Comparison of ENCODE assay signal across 8 mouse cellular contexts in genomic region chr17:28800281-28800670, GRCm38 (mm10). TPM values are rescaled to one million over a fixed set of nuclear protein-coding genes. Genes with fewer than 3 reads are reported as not detected.
A peak's percentile ranks its signal among the peaks of the same experiment; 100 is the strongest.
DNase-seq lines count a peak whose midpoint lies in the region; ATAC-seq and TF ChIP-seq lines count a peak whose summit lies in the region.

No protein-coding gene starts in this region.

- peak overlapping the region; percentile 100 for H3K9ac ChIP-seq in lung, embryonic 14.5 days
- peak overlapping the region; percentile 100 for H3K9ac ChIP-seq in embryonic facial prominence, embryonic 11.5 days (replicated peaks; ENCODE audit: low read length)
- H3K9ac ChIP-seq in intestine, postnatal 0 days (ENCODE audit: low read depth, low read length) = peak overlapping the region; percentile 100
- peak overlapping the region; percentile 100 for H3K9ac ChIP-seq in midbrain, postnatal 0 days (replicated peaks; ENCODE audit: low read length, poor library complexity, severe bottlenecking)

- no peak for ATAC-seq in lung, embryonic 14.5 days (ENCODE audit: insufficient read depth)
- no peak for ATAC-seq in embryonic facial prominence, embryonic 11.5 days (replicated peaks; ENCODE audit: insufficient number of reproducible peaks, low FRiP score, low TSS enrichment, low read depth)
- peak; percentile 21 for ATAC-seq in intestine, postnatal 0 days
- ATAC-seq in midbrain, postnatal 0 days (ENCODE audit: low FRiP score) = no peak

- no peak for TF ChIP-seq CTCF in lung, embryonic 14.5 days (IDR thresholded peaks at IDR 0.05; ENCODE audit: low read depth)
- no peak for TF ChIP-seq CTCF in intestine, postnatal 0 days (IDR thresholded peaks at IDR 0.05; ENCODE audit: low read depth)
- no peak for TF ChIP-seq CTCF in midbrain, postnatal 0 days (IDR thresholded peaks at IDR 0.05)

- no peaks in the 10 kb centered on the region for H3K27me3 ChIP-seq in lung, embryonic 14.5 days (ENCODE audit: insufficient read depth, low read length)
- H3K27me3 ChIP-seq in embryonic facial prominence, embryonic 11.5 days (ENCODE audit: control insufficient read depth, insufficient read depth, low read length) = no peaks in the 10 kb centered on the region
- no peaks in the 10 kb centered on the region for H3K27me3 ChIP-seq in intestine, postnatal 0 days (replicated peaks; ENCODE audit: control insufficient read depth, insufficient read depth, low read length)
- H3K27me3 ChIP-seq in midbrain, postnatal 0 days (ENCODE audit: insufficient read depth, low read length) = no peaks in the 10 kb centered on the region

- peak overlapping the region; percentile 99 for H3K4me2 ChIP-seq in lung, embryonic 14.5 days
- H3K4me2 ChIP-seq in embryonic facial prominence, embryonic 11.5 days (ENCODE audit: low read depth, low read length) = peak overlapping the region; percentile 98
- H3K4me2 ChIP-seq in intestine, postnatal 0 days (replicated peaks; ENCODE audit: low read depth) = peak overlapping the region; percentile 72
- H3K4me2 ChIP-seq in midbrain, postnatal 0 days (ENCODE audit: low read depth, low read length, poor library complexity, severe bottlenecking) = peak overlapping the region; percentile 98

- peak overlapping the region; percentile 98 for H3K27ac ChIP-seq in lung, embryonic 14.5 days (ENCODE audit: low read depth)
- peak overlapping the region; percentile 98 for H3K27ac ChIP-seq in embryonic facial prominence, embryonic 11.5 days (replicated peaks; ENCODE audit: low read depth, low read length)
- peak overlapping the region; percentile 100 for H3K27ac ChIP-seq in intestine, postnatal 0 days (ENCODE audit: low read depth, low read length)
- H3K27ac ChIP-seq in midbrain, postnatal 0 days (ENCODE audit: low read depth, low read length) = peak overlapping the region; percentile 100

- peak; percentile 46 for DNase-seq in lung, embryonic 14.5 days
- no peak for DNase-seq in lung, postnatal 4 days
- peak; percentile 44 for DNase-seq in embryonic facial prominence, embryonic 11.5 days (ENCODE audit: low spot score)
- DNase-seq in midbrain, postnatal 0 days (ENCODE audit: low spot score) = peak; percentile 10
- DNase-seq in adrenal gland, adult 2 months = no peak
- DNase-seq in right cerebral cortex, postnatal 14 days = no peak
- DNase-seq in right cerebral cortex, postnatal 36 days (ENCODE audit: low spot score in 2 of 2) = no peak

- H3K4me1 ChIP-seq in lung, embryonic 14.5 days (ENCODE audit: insufficient read depth) = peaks cover 4% of the 10 kb centered on the region; the same call in 1 of the 2 replicates
- no peaks in the 10 kb centered on the region; the same call in 1 of the 2 replicates for H3K4me1 ChIP-seq in embryonic facial prominence, embryonic 11.5 days (ENCODE audit: control insufficient read depth, insufficient read depth, low read length)
- no peaks in the 10 kb centered on the region for H3K4me1 ChIP-seq in intestine, postnatal 0 days (replicated peaks; ENCODE audit: control insufficient read depth, insufficient read depth, low read length)
- H3K4me1 ChIP-seq in midbrain, postnatal 0 days (ENCODE audit: insufficient read depth, low read length) = 0 out of 2 replicates have a peak, but pooled peaks cover 3% of the 10 kb centered on the region

- H3K9me3 ChIP-seq in lung, embryonic 14.5 days (ENCODE audit: low read depth, low read length) = no peaks in the 10 kb centered on the region
- no peaks in the 10 kb centered on the region for H3K9me3 ChIP-seq in embryonic facial prominence, embryonic 11.5 days (replicated peaks; ENCODE audit: control insufficient read depth, low read length)
- H3K9me3 ChIP-seq in intestine, postnatal 0 days (ENCODE audit: control insufficient read depth) = peaks cover 2% of the 10 kb centered on the region; the same call in 1 of the 2 replicates
- no peaks in the 10 kb centered on the region for H3K9me3 ChIP-seq in midbrain, postnatal 0 days (ENCODE audit: low read length)

- under 1% methylated on average over 15 of the region's 15 CpGs for WGBS in lung, embryonic 14.5 days
- 0% methylated on average over 15 of the region's 15 CpGs for WGBS in embryonic facial prominence, embryonic 11.5 days
- WGBS in intestine, postnatal 0 days = under 1% methylated on average over 15 of the region's 15 CpGs
- 0% methylated on average over 15 of the region's 15 CpGs for WGBS in midbrain, postnatal 0 days

- peaks cover 2% of the 10 kb centered on the region; the same call in 1 of the 2 replicates for H3K36me3 ChIP-seq in lung, embryonic 14.5 days (ENCODE audit: insufficient read depth)
- H3K36me3 ChIP-seq in embryonic facial prominence, embryonic 11.5 days (replicated peaks; ENCODE audit: control insufficient read depth, insufficient read depth, low read depth, low read length) = no peaks in the 10 kb centered on the region
- no peaks in the 10 kb centered on the region for H3K36me3 ChIP-seq in intestine, postnatal 0 days (ENCODE audit: control insufficient read depth, insufficient read depth)
- no peaks in the 10 kb centered on the region for H3K36me3 ChIP-seq in midbrain, postnatal 0 days (ENCODE audit: insufficient read depth, low read length)

- H3K4me3 ChIP-seq in lung, embryonic 14.5 days (ENCODE audit: low read depth, low read length) = peak overlapping the region; percentile 85
- H3K4me3 ChIP-seq in embryonic facial prominence, embryonic 11.5 days (ENCODE audit: low read depth, low read length) = peak overlapping the region; percentile 96
- H3K4me3 ChIP-seq in intestine, postnatal 0 days (ENCODE audit: low read depth, low read length) = peak overlapping the region; percentile 90
- H3K4me3 ChIP-seq in midbrain, postnatal 0 days (ENCODE audit: low read depth, low read length) = peak overlapping the region; percentile 84

RNA-seq across cellular contexts. Expression of gene Brpf3, which starts 0.6 kb away (rescaled TPM):
- 10.0 and 12.5 TPM in 2 replicates for polyA plus RNA-seq in lung, embryonic 14.5 days (2014; fragmentation: Nextera tagmentation; extraction: Ambion mirVana)
- 5.9 and 6.8 TPM in 2 replicates for polyA plus RNA-seq in embryonic facial prominence, embryonic 11.5 days (2014; fragmentation: Nextera tagmentation; extraction: Ambion mirVana)
- polyA plus RNA-seq in intestine, postnatal 0 days (2015; fragmentation: Nextera tagmentation; extraction: Ambion mirVana) = 42.9 and 44.4 TPM in 2 replicates
- 14.9 and 21.5 TPM in 2 replicates for total RNA-seq in midbrain, postnatal 0 days (2014; rRNA removed)
- 3.5 and 4.9 TPM in 2 replicates for polyA plus RNA-seq in midbrain, postnatal 0 days (2015; fragmentation: Nextera tagmentation; extraction: Ambion mirVana)
- total RNA-seq in adrenal gland, adult 2 months (2021) = 100 to 1,000 TPM in 1 of 2 experiments, 10 to 100 TPM in 1; 65.1 to 134 TPM
- polyA plus RNA-seq in adrenal gland, adult 2 months (2012; rRNA removed) = 60.3 and 70.1 TPM in 2 replicates

RNA-seq across cellular contexts. Expression of gene Mapk13, which starts 31.2 kb away (rescaled TPM):
- polyA plus RNA-seq in lung, embryonic 14.5 days (2014; fragmentation: Nextera tagmentation; extraction: Ambion mirVana) = 53.7 and 61.0 TPM in 2 replicates
- polyA plus RNA-seq in embryonic facial prominence, embryonic 11.5 days (2014; fragmentation: Nextera tagmentation; extraction: Ambion mirVana) = 10.3 and 11.5 TPM in 2 replicates
- polyA plus RNA-seq in intestine, postnatal 0 days (2015; fragmentation: Nextera tagmentation; extraction: Ambion mirVana) = 204 and 222 TPM in 2 replicates
- 0.66 and 1.5 TPM in 2 replicates for total RNA-seq in midbrain, postnatal 0 days (2014; rRNA removed)
- 1.0 and 1.1 TPM in 2 replicates for polyA plus RNA-seq in midbrain, postnatal 0 days (2015; fragmentation: Nextera tagmentation; extraction: Ambion mirVana)
- total RNA-seq in adrenal gland, adult 2 months (2021) = 100 to 1,000 TPM in 1 of 2 experiments, 10 to 100 TPM in 1; 97.4 to 350 TPM
- 193 and 279 TPM in 2 replicates for polyA plus RNA-seq in adrenal gland, adult 2 months (2012; rRNA removed)

RNA-seq across cellular contexts. Expression of gene Pnpla1, which starts 57.9 kb away (rescaled TPM):
- 0.05 TPM in 1 of 2 replicates, not detected in the other for polyA plus RNA-seq in lung, embryonic 14.5 days (2014; fragmentation: Nextera tagmentation; extraction: Ambion mirVana)
- not detected in 2 replicates for polyA plus RNA-seq in embryonic facial prominence, embryonic 11.5 days (2014; fragmentation: Nextera tagmentation; extraction: Ambion mirVana)
- 0.12 and 0.20 TPM in 2 replicates for polyA plus RNA-seq in intestine, postnatal 0 days (2015; fragmentation: Nextera tagmentation; extraction: Ambion mirVana)
- 0.05 and 0.14 TPM in 2 replicates for total RNA-seq in midbrain, postnatal 0 days (2014; rRNA removed)
- 0.07 TPM in 1 of 2 replicates, not detected in the other for polyA plus RNA-seq in midbrain, postnatal 0 days (2015; fragmentation: Nextera tagmentation; extraction: Ambion mirVana)
- total RNA-seq in adrenal gland, adult 2 months (2021) = under 1 TPM in 1 of 2 experiments, not detected in 1; 0.52 TPM
- 0.04 and 0.09 TPM in 2 replicates for polyA plus RNA-seq in adrenal gland, adult 2 months (2012; rRNA removed)

Comparison
In these comparisons a context has a peak if more than half of its experiments do, and no peak if none do; other contexts are left out.
1. DNase-seq: peak in lung, embryonic 14.5 days (single experiment), embryonic facial prominence, embryonic 11.5 days (single experiment) and midbrain, postnatal 0 days (single experiment); none in lung, postnatal 4 days (0 of 2), adrenal gland, adult 2 months (single experiment), right cerebral cortex, postnatal 14 days (single experiment) and right cerebral cortex, postnatal 36 days (0 of 2).
2. Peak in every context shown above with its lines, with median percentiles within 50 percentile points of each other: H3K27ac ChIP-seq, H3K4me2 ChIP-seq, H3K4me3 ChIP-seq and H3K9ac ChIP-seq.